Mouse (Mus musculus): Measurements from ENCODE around the gene Cdc42ep2.

DNA sequence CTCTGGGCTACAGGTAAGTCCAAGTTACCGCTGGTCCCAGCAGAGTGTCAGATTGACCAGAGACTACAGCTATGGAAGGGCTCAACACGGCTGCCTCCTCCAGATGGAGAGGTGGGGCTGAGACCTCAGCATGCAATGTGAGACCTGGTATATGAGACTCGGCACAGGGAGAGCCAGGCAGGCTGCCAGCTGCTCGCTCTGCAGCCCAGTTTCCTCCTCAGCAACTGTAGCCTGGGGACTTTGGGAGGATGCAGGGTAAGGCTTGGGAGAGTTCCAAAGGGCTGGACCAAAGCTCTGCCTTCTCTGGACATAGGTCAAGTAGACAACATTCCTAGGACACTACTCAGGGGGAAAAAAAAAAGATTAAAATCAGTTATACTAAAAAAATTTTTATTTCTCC, 15.6 kb upstream of the Cdc42ep2 start:
- TF ChIP-seq POLR2A (IDR thresholded peaks at IDR 0.05; ENCODE audit: borderline replicate concordance, low read depth, low read length), result no peak
- TF ChIP-seq CTCF (IDR thresholded peaks at IDR 0.05; ENCODE audit: low read depth, low read length), result no peak

All from bone marrow macrophage, adult 2 months (primary cell).